Mouse (Mus musculus) neural tube, embryonic 13.5 days (tissue): ENCODE results near the gene Srrt. TPM values are rescaled to one million over a fixed set of nuclear protein-coding genes. Genes with fewer than 3 reads are reported as not detected.

Source experiments
- ATAC-seq: fragments of 200-750 bp; cut with Nextera tagmentation; 2 replicates; pipeline ENCODE4 v1.8.0; 2017; ENCODE audit warnings: low read depth, mild to moderate bottlenecking, moderate TSS enrichment, moderate library complexity
- H3K27ac ChIP-seq: fragments of 300-500 bp; sonication (generic); replicated peaks from 2 replicates; pipeline ENCODE4 v1.5.1; 2015; ENCODE audit warnings: moderate library complexity, mild to moderate bottlenecking, inconsistent platforms
- H3K27me3 ChIP-seq: fragments of 300-500 bp; sonication (generic); 2 replicates; pipeline ENCODE4 v1.6.1; 2015; ENCODE audit warnings: mild to moderate bottlenecking, inconsistent platforms
- H3K36me3 ChIP-seq: fragments of 300-500 bp; sonication (generic); 2 replicates; pipeline ENCODE4 v1.6.1; 2015; ENCODE audit warnings: mild to moderate bottlenecking, inconsistent platforms
- H3K4me1 ChIP-seq: fragments of 300-500 bp; sonication (generic); replicated peaks from 2 replicates; pipeline ENCODE4 v1.6.1; 2015; ENCODE audit warnings: inconsistent platforms
- H3K4me2 ChIP-seq: fragments of 300-500 bp; sonication (generic); 2 replicates; pipeline ENCODE4 v1.6.1; 2015; ENCODE audit warnings: inconsistent platforms, mild to moderate bottlenecking, moderate library complexity
- H3K4me3 ChIP-seq: fragments of 300-500 bp; sonication (generic); 2 replicates; pipeline ENCODE4 v1.5.1; 2015; ENCODE audit warnings: mild to moderate bottlenecking, inconsistent platforms
- H3K9ac ChIP-seq: fragments of 300-500 bp; sonication (generic); 2 replicates; pipeline ENCODE4 v1.6.1; 2015; ENCODE audit warnings: moderate library complexity, mild to moderate bottlenecking, inconsistent platforms
- H3K9me3 ChIP-seq: fragments of 300-500 bp; sonication (generic); 2 replicates; pipeline ENCODE4 v1.6.1; 2016; ENCODE audit warnings: inconsistent platforms
- WGBS: fragments of 180-500 bp; shearing (Covaris S2); methylation state at CpG from one replicate; pipeline ENCODE4 v1.1.7; 2015; 5-methylcytosine and 5-hydroxymethylcytosine counted together
- polyA plus RNA-seq: library from polyadenylated mRNA; unstranded; fragments of >200 nt; fragmentation: Nextera tagmentation; extraction: Ambion mirVana; gene quantifications from 2 replicates; pipeline ENCODE4 v1.2.1, GENCODE M21; 2015

Srrt gene
- polyA plus RNA-seq, 1 experiment from 2014 or later = 102 TPM

- ATAC-seq = peak; percentile 92
Observed at GRCm38 (mm10) chr5:137333512-137334174, 26.2 kb upstream of the Srrt start, which contains the start of gene Slc12a9. Slc12a9 (minus strand) TSS chr5:137333597.

GRCm38 (mm10) chr5:137332857-137333511 is 25.5 kb upstream of the Srrt start:
- peak overlapping the region; percentile 87 for H3K9ac ChIP-seq
- peak overlapping the region; percentile 79 for H3K27ac ChIP-seq
- H3K4me1 ChIP-seq = peaks cover 31% of the 10 kb centered on the region
- ATAC-seq = peak; percentile 32
- H3K4me2 ChIP-seq = peak overlapping the region; percentile 92
- 12% methylated on average over 15 of the region's 15 CpGs for WGBS
- H3K27me3 ChIP-seq = no peaks in the 10 kb centered on the region; the same call in 1 of the 2 replicates
- no peaks in the 10 kb centered on the region for H3K9me3 ChIP-seq
- peaks cover 5% of the 10 kb centered on the region; the same call in 1 of the 2 replicates for H3K36me3 ChIP-seq
- H3K4me3 ChIP-seq = peak overlapping the region; percentile 65

More at GRCm38 (mm10) chr5:137333512-137334174, 26.2 kb upstream of the Srrt start, which contains the start of gene Slc12a9:
- peaks cover 33% of the 10 kb centered on the region for H3K4me1 ChIP-seq
- H3K9me3 ChIP-seq = no peaks in the 10 kb centered on the region
- peak within 1 kb of the TSS; percentile 65 for H3K4me3 ChIP-seq
- H3K27me3 ChIP-seq = no peaks in the 10 kb centered on the region; the same call in 1 of the 2 replicates
- H3K36me3 ChIP-seq = no peaks in the 10 kb centered on the region; the same call in 1 of the 2 replicates
- WGBS = under 1% methylated on average over 44 of the region's 44 CpGs
- peak within 1 kb of the TSS; percentile 92 for H3K4me2 ChIP-seq
- peak within 1 kb of the TSS; percentile 87 for H3K9ac ChIP-seq
- peak within 1 kb of the TSS; percentile 79 for H3K27ac ChIP-seq

GRCm38 (mm10) chr5:137330910-137331309 is 23.4 kb upstream of the Srrt start:
- Histone ChIP-seq H3K9ac (no peak overlapping the region), H3K9me3 (no peaks in the 10 kb centered on the region), H3K4me1 (peaks cover 25% of the 10 kb centered on the region), H3K4me3 (no peak overlapping the region), H3K4me2 (no peak overlapping the region), H3K36me3 (peaks cover 25% of the 10 kb centered on the region), H3K27ac (no peak overlapping the region), H3K27me3 (no peaks in the 10 kb centered on the region)
- no peak for ATAC-seq
- WGBS = 92% methylated on average over 7 of the region's 7 CpGs

- Histone ChIP-seq H3K9ac (no peak overlapping the region), H3K4me3 (no peak overlapping the region), H3K36me3 (peaks cover 86% of the 10 kb centered on the region), H3K4me2 (no peak overlapping the region), H3K9me3 (no peaks in the 10 kb centered on the region), H3K4me1 (no peaks in the 10 kb centered on the region), H3K27ac (no peak overlapping the region), H3K27me3 (no peaks in the 10 kb centered on the region)
- WGBS = 100% methylated on average over 3 of the region's 3 CpGs
- ATAC-seq = no peak
Observed at GRCm38 (mm10) chr5:137320996-137321395, 13.5 kb upstream of the Srrt start.

GRCm38 (mm10) chr5:137318570-137318969 is 11.1 kb upstream of the Srrt start:
- no peak overlapping the region for H3K4me3 ChIP-seq
- H3K36me3 ChIP-seq = peaks cover 73% of the 10 kb centered on the region
- H3K4me1 ChIP-seq = peaks cover 20% of the 10 kb centered on the region
- H3K4me2 ChIP-seq = no peak overlapping the region
- ATAC-seq = no peak
- H3K9ac ChIP-seq = no peak overlapping the region
- no peak overlapping the region for H3K27ac ChIP-seq
- no peaks in the 10 kb centered on the region for H3K27me3 ChIP-seq
- WGBS = 100% methylated on average over 1 of the region's 1 CpGs
- H3K9me3 ChIP-seq = no peaks in the 10 kb centered on the region

GRCm38 (mm10) chr5:137317361-137317760 is 9.9 kb upstream of the Srrt start:
- no peak overlapping the region for H3K4me3 ChIP-seq
- H3K36me3 ChIP-seq = peaks cover 61% of the 10 kb centered on the region
- H3K4me1 ChIP-seq = peaks cover 32% of the 10 kb centered on the region
- no peak for ATAC-seq
- H3K27ac ChIP-seq = no peak overlapping the region
- H3K4me2 ChIP-seq = no peak overlapping the region
- H3K27me3 ChIP-seq = no peaks in the 10 kb centered on the region
- no peaks in the 10 kb centered on the region for H3K9me3 ChIP-seq
- 91% methylated on average over 8 of the region's 8 CpGs for WGBS
- H3K9ac ChIP-seq = no peak overlapping the region

GRCm38 (mm10) chr5:137315084-137315903 is 7.8 kb upstream of the Srrt start:
- Histone ChIP-seq H3K27ac (peak overlapping the region; percentile 79), H3K9me3 (no peaks in the 10 kb centered on the region), H3K4me3 (no peak overlapping the region), H3K4me1 (peaks cover 37% of the 10 kb centered on the region), H3K9ac (peak overlapping the region; percentile 75; the same call in 1 of the 2 replicates), H3K4me2 (peak overlapping the region; percentile 60), H3K27me3 (no peaks in the 10 kb centered on the region), H3K36me3 (peaks cover 57% of the 10 kb centered on the region)
- ATAC-seq = 0 out of 2 replicates have a peak, but pooled peaks have one; percentile 11
- 33% methylated on average over 30 of the region's 30 CpGs for WGBS

- peak; percentile 88 for ATAC-seq
- Histone ChIP-seq H3K9me3 (no peaks in the 10 kb centered on the region), H3K27ac (peak within 1 kb of the TSS; percentile 79), H3K4me1 (peaks cover 37% of the 10 kb centered on the region), H3K27me3 (no peaks in the 10 kb centered on the region), H3K4me2 (peak within 1 kb of the TSS; percentile 60), H3K9ac (peak within 1 kb of the TSS; percentile 75), H3K36me3 (peaks cover 57% of the 10 kb centered on the region), H3K4me3 (peak within 1 kb of the TSS; percentile 43)
- WGBS = 16% methylated on average over 30 of the region's 30 CpGs
Observed at GRCm38 (mm10) chr5:137314193-137315083, 7.0 kb upstream of the Srrt start, which contains the start of gene Trip6. Trip6 (minus strand) TSS chr5:137314404.

GRCm38 (mm10) chr5:137313466-137314192 is 6.2 kb upstream of the Srrt start:
- peaks cover 59% of the 10 kb centered on the region for H3K36me3 ChIP-seq
- H3K4me3 ChIP-seq = peak overlapping the region; percentile 43
- peak overlapping the region; percentile 60 for H3K4me2 ChIP-seq
- 4% methylated on average over 22 of the region's 22 CpGs for WGBS
- peaks cover 37% of the 10 kb centered on the region for H3K4me1 ChIP-seq
- H3K9ac ChIP-seq = peak overlapping the region; percentile 75
- no peaks in the 10 kb centered on the region for H3K9me3 ChIP-seq
- H3K27ac ChIP-seq = peak overlapping the region; percentile 79
- no peaks in the 10 kb centered on the region for H3K27me3 ChIP-seq
- ATAC-seq = peak; percentile 25; the same call in 1 of the 2 replicates

GRCm38 (mm10) chr5:137308356-137308755 is 882 bp upstream of the Srrt start:
- H3K9me3 ChIP-seq = no peaks in the 10 kb centered on the region
- H3K27ac ChIP-seq = peak overlapping the region; percentile 98
- no peak for ATAC-seq
- peak overlapping the region; percentile 95 for H3K4me3 ChIP-seq
- 98% methylated on average over 4 of the region's 4 CpGs for WGBS
- peaks cover 45% of the 10 kb centered on the region for H3K36me3 ChIP-seq
- peak overlapping the region; percentile 97 for H3K9ac ChIP-seq
- H3K27me3 ChIP-seq = no peaks in the 10 kb centered on the region
- peaks cover 55% of the 10 kb centered on the region for H3K4me1 ChIP-seq
- H3K4me2 ChIP-seq = peak overlapping the region; percentile 85
